Mouse (Mus musculus) ES-E14 (cell line): ENCODE measurements around the gene Ackr1. TPM values are rescaled to one million over a fixed set of nuclear protein-coding genes. Genes with fewer than 3 reads are reported as not detected.

ENCODE experiments used
- DNase-seq: peaks from one replicate; pipeline ENCODE4 v3.0.0-alpha.2; 2013; ENCODE audit warnings: low read depth, low spot score
- H3K27ac ChIP-seq: 2 replicates; pipeline ENCODE4 v1.5.1; 2012; ENCODE audit warnings: low read depth, mild to moderate bottlenecking, low read length, moderate library complexity, mixed read lengths; ENCODE audit not compliant: poor library complexity, insufficient read depth, severe bottlenecking
- H3K36me3 ChIP-seq: 2 replicates; pipeline ENCODE4 v1.6.1; 2012; ENCODE audit warnings: mild to moderate bottlenecking, low read length, moderate library complexity, mixed read lengths; ENCODE audit not compliant: control insufficient read depth, poor library complexity, insufficient read depth, severe bottlenecking
- H3K4me1 ChIP-seq, 2 experiments: fragments of 150-350 bp in 1 of 2; sonication (generic) in 1 of 2; 2 replicates each; pipeline ENCODE4 v1.6.1; 2012; ENCODE audit warnings: low read length in 2 of 2, mild to moderate bottlenecking in 1 of 2, mixed read lengths in 1 of 2; ENCODE audit not compliant: control insufficient read depth in 2 of 2, insufficient read depth in 2 of 2, poor library complexity in 1 of 2
- H3K4me3 ChIP-seq, 2 experiments: fragments of 150-350 bp in 1 of 2; sonication (generic) in 1 of 2; 2 replicates each; pipeline ENCODE4 v1.5.1; 2012; ENCODE audit warnings: low read length in 2 of 2, low read depth in 1 of 2, mild to moderate bottlenecking in 1 of 2, mixed read lengths in 1 of 2; ENCODE audit not compliant: insufficient read depth in 1 of 2, poor library complexity in 1 of 2, severe bottlenecking in 1 of 2
- H3K9ac ChIP-seq: 2 replicates; pipeline ENCODE4 v1.6.1; 2012; ENCODE audit warnings: low read depth, mild to moderate bottlenecking, low read length, mixed read lengths; ENCODE audit not compliant: poor library complexity, insufficient read depth, severe bottlenecking
- H3K9me3 ChIP-seq: fragments of 150-350 bp; sonication (generic); 2 replicates; pipeline ENCODE4 v1.6.1; 2012; ENCODE audit warnings: low read depth, mild to moderate bottlenecking, low read length; ENCODE audit not compliant: control insufficient read depth, insufficient read depth
- CHD2 ChIP-seq: IDR thresholded peaks from 2 replicates; pipeline ENCODE4 v1.6.1; 2014; ENCODE audit warnings: mild to moderate bottlenecking, low read depth, low read length, inconsistent platforms
- HCFC1 ChIP-seq: IDR thresholded peaks from 2 replicates; pipeline ENCODE4 v1.6.1; 2012; ENCODE audit warnings: low read length, inconsistent platforms, borderline replicate concordance; ENCODE audit not compliant: insufficient read depth
- MAFK ChIP-seq: IDR thresholded peaks from 2 replicates; pipeline ENCODE4 v1.6.1; 2014; ENCODE audit warnings: mild to moderate bottlenecking, low read depth, low read length, inconsistent platforms; ENCODE audit not compliant: insufficient read depth
- ZC3H11A ChIP-seq: IDR thresholded peaks from 2 replicates; pipeline ENCODE4 v1.6.1; 2012; ENCODE audit warnings: low read depth, mild to moderate bottlenecking, inconsistent platforms, low read length, borderline replicate concordance
- ZNF384 ChIP-seq: IDR thresholded peaks from 2 replicates; pipeline ENCODE4 v1.6.1; 2012; ENCODE audit warnings: low read depth, low read length, inconsistent platforms
- in situ Hi-C, 2 experiments: fragments of 600-800 bp; cut with MboI; formaldehyde crosslinking; loops; one replicate each; pipeline ENCODE4 v1.15.1; 2025; ENCODE audit warnings: low sequenced_read_pairs in 2 of 2, inconsistent platforms in 1 of 2; ENCODE audit not compliant: unreplicated experiment in 2 of 2
- total RNA-seq: library from RNA; depleted of rRNA; stranded (reverse); fragments of 300-350 nt; gene quantifications from 2 replicates; pipeline ENCODE4 v1.2.3, GENCODE M21; 2012

Gene Ackr1
- total RNA-seq, 1 experiment: not detected

DNA sequence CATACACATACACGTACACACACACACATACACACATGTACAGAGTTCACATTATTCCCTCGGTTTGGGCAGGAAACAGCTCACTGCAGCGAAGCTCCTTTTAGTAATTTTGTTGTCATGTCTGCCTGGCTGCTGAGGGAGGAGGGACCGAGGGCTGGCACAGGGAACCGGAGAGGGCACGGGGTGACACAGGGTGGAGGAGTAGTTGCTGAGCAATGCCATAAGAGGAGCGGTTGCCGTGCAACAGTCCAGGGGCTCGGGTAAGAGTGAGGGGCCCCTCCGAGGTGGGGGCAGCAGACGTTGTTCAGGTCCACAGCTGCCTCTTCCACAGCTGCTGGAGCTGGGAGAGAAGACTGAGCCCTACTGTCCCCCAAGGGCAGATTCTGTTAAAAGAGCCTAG, 2.4 kb upstream of the Ackr1 start:
- in situ Hi-C loops: no loop called here
- Histone ChIP-seq H3K36me3 (no peaks in the 10 kb centered on the region), H3K9me3 (no peaks in the 10 kb centered on the region), H3K4me3 (no peak overlapping the region), H3K9ac (no peak overlapping the region), H3K4me1 (peaks cover 0 to 6% of the 10 kb centered on the region in 2 experiments; a peak in 1 of 4 replicates), H3K27ac (no peak overlapping the region)
- no peak for DNase-seq
- TF ChIP-seq ZC3H11A (no peak), HCFC1 (no peak), MAFK (no peak), CHD2 (no peak), ZNF384 (no peak)

DNA sequence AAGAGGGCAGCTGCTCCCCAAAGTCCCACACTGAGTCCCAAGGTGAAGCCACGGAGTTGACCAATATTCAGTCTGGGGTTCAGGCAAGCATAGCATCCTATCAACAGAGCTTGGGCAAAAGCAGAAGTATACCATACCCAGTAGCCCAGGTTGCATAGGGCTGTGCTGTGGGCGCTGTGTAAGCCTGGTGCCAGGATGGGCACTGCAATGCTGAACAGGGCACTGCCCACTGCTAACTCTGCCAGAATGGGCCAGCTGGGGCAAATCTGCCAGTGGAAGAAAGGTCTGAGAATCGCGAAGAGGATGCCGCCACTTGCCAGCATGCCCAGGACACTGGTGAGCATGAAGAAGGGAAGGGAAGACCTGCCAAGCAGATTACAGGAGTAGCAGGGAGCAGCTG, 1.1 kb downstream of the Ackr1 start:
- Histone ChIP-seq H3K4me1 (peaks cover 0 to 6% of the 10 kb centered on the region in 2 experiments; a peak in 1 of 4 replicates), H3K27ac (no peak overlapping the region), H3K9ac (no peak overlapping the region), H3K4me3 (no peak overlapping the region), H3K36me3 (no peaks in the 10 kb centered on the region), H3K9me3 (no peaks in the 10 kb centered on the region)
- in situ Hi-C loops: no loop called here
- TF ChIP-seq MAFK (no peak), ZC3H11A (no peak), ZNF384 (no peak), CHD2 (no peak), HCFC1 (no peak)
- no peak for DNase-seq

GRCm38 (mm10) chr1:173329743-173330142, 3.8 kb downstream of the Ackr1 start:
- H3K4me1 ChIP-seq: no peaks in the 10 kb centered on the region
- DNase-seq: no peak
- no peak overlapping the region for H3K27ac ChIP-seq
- in situ Hi-C loops: loop anchor here in 1 of 2 experiments (10.0 kb wide), 1 partner anchor 55 kb away; no protein-coding TSS in a partner anchor
- no peak for TF ChIP-seq ZNF384
- TF ChIP-seq CHD2: no peak
- TF ChIP-seq HCFC1: no peak
- no peak for TF ChIP-seq ZC3H11A
- no peak for TF ChIP-seq MAFK
- H3K9me3 ChIP-seq: no peaks in the 10 kb centered on the region
- no peaks in the 10 kb centered on the region for H3K36me3 ChIP-seq
- H3K4me3 ChIP-seq: no peak overlapping the region
- no peak overlapping the region for H3K9ac ChIP-seq

DNA sequence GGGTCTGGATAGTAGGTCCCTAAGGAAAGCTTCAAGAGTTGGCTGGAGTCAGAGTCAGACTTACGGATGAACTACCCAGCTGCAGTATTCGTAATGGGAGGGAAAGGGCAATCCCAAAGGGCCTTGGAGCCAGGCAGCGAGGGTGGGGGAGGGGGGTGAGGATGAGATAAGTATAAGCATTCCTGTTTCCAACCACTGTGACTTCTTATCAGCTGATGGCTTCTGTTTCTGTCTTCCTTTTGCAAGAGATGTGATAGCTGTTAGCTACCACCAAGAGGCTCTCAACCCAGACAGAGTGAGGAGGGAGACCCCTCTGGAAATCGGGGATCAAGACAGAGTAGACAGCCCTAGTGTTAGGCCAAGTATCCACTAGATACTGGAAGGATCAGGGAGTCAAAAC, 4.4 kb downstream of the Ackr1 start:
- no peak overlapping the region for H3K27ac ChIP-seq
- TF ChIP-seq ZC3H11A: no peak
- TF ChIP-seq CHD2: no peak
- no peak for TF ChIP-seq ZNF384
- no peak for TF ChIP-seq MAFK
- TF ChIP-seq HCFC1: no peak
- H3K9ac ChIP-seq: no peak overlapping the region
- H3K4me1 ChIP-seq: no peaks in the 10 kb centered on the region
- H3K4me3 ChIP-seq: no peak overlapping the region
- no peak for DNase-seq
- H3K36me3 ChIP-seq: no peaks in the 10 kb centered on the region
- in situ Hi-C loops: loop anchor here in 1 of 2 experiments (10.0 kb wide), 1 partner anchor 56 kb away; no protein-coding TSS in a partner anchor
- H3K9me3 ChIP-seq: no peaks in the 10 kb centered on the region

GRCm38 (mm10) chr1:173328446-173328845, 5.1 kb downstream of the Ackr1 start:
- H3K4me3 ChIP-seq: no peak overlapping the region
- TF ChIP-seq ZNF384 (no peak), ZC3H11A (no peak), HCFC1 (no peak), MAFK (no peak), CHD2 (no peak)
- no peaks in the 10 kb centered on the region for H3K36me3 ChIP-seq
- H3K27ac ChIP-seq: no peak overlapping the region
- DNase-seq: no peak
- H3K9me3 ChIP-seq: no peaks in the 10 kb centered on the region
- H3K4me1 ChIP-seq: no peaks in the 10 kb centered on the region
- no peak overlapping the region for H3K9ac ChIP-seq
- in situ Hi-C loops: loop anchor here in 1 of 2 experiments (10.0 kb wide), 1 partner anchor 56 kb away; no protein-coding TSS in a partner anchor
